Mouse (Mus musculus): Measurements from ENCODE around the gene Cdadc1.

Cdadc1 gene

DNA sequence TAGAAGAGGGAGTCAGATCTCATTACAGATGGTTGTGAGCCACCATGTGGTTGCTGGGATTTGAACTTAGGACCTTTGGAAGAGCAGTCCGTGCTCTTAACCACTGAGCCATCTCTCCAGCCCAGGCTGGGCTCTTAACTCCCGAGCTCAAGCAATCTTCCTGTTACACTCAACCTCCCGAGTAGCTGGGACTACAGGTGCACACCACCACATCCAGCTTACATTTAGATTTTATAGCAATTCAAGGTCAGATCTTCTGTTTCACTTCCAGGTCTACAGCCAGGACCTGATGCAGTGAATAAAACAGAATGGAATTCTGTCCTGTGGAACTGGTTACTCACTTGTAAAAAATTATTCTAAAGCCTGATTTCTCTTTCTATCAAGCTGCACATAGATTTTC, 16.4 kb upstream of the Cdadc1 start:
- in situ Hi-C loops (cut with MboI, MseI), result loop anchor here in 1 of 2 experiments (5.0 kb wide), 1 partner anchor 98 kb away; no protein-coding TSS in a partner anchor

DNA sequence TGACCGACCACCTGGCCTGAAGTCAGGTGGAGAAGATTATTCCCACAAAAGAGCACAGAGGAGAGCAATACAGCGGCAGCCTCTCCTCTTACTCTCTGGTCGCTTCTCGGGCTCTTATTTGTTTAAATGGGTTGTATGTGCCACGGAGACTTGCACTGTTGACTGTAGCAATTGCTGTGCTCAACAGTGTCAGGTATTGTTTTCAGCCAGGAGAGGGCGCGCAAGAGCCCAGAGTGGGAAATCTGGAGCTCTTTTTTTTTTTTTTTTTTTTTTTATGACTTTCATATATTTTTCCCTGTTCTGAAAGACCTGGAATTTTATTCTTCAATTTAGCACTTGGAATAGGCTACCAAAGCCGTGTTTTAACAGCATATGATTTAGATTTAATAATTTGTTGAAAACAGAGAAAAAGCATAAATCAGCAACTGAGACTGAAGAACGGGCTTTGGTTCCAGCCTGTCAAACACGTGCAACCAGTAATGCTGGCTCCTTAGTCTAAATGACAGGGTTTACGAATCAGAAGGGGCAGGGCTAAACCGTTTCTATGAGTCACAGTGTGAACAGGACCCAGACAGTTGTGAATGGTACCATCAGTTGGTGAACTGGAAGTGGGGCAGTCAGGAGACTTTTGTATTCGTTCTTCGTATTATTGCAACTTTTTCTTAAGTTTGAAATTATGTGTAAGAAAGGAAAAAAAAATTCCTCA, 15.3 kb upstream of the Cdadc1 start:
- in situ Hi-C loops (cut with MboI, MseI), result loop anchor here in 1 of 2 experiments (5.0 kb wide), 1 partner anchor 99 kb away; no protein-coding TSS in a partner anchor

DNA sequence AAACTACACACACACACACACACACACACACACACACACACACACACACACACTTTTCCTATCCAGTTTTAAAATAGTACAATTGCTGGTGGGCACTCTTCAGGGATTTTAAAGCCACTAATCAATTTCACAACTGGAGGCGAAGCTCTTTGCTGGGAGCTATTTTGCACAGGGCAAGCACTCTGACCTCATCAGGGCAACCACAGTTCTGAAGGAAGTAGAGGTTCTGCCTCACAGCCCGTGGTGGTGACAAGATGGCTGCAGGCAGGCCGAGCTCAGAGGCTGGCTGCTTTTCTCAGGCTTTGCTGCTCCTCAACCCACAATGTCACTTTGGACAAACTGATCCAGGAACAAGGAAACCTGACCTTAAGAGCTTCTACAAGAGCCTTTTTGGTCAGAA, 9.3 kb upstream of the Cdadc1 start:
- in situ Hi-C loops (cut with MboI, MseI), result loop anchor here (5.0 kb wide), 2 partner anchors 340 to 410 kb away; no protein-coding TSS in a partner anchor

DNA sequence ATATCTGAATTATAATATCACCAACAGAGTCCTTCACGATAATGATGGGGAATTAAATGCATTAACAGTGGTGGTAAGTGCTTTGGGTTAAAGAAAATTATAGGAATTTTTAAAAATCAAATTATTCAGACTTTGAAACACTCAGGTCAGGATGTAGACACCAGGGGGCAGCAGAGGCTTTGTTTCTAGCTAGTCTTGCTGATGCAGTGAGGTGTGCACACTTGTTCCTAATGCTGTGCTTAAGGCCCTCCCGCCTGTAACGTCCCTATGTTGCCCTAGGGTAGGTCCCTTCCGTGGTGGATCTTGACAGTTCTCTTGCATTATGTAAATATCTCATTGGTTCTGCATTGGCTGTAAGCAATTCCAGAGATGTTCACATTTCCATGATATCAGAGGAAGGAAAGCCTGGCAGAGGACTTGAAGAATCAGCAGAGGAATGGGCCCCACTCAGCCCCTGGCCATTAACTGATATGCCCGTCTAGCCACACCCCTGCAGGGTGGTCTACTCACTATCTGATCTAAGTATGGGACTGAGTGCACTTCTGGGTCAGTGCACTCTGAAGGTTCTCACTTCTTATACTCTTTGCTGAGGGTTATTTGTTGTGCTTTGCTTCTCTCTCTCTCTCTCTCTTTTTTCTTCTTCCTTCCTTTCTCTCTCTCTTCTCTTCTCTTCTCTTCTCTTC, 8.1 kb upstream of the Cdadc1 start:
- in situ Hi-C loops (cut with MboI, MseI), result loop anchor here (5.0 kb wide), 2 partner anchors 341 to 411 kb away; no protein-coding TSS in a partner anchor

DNA sequence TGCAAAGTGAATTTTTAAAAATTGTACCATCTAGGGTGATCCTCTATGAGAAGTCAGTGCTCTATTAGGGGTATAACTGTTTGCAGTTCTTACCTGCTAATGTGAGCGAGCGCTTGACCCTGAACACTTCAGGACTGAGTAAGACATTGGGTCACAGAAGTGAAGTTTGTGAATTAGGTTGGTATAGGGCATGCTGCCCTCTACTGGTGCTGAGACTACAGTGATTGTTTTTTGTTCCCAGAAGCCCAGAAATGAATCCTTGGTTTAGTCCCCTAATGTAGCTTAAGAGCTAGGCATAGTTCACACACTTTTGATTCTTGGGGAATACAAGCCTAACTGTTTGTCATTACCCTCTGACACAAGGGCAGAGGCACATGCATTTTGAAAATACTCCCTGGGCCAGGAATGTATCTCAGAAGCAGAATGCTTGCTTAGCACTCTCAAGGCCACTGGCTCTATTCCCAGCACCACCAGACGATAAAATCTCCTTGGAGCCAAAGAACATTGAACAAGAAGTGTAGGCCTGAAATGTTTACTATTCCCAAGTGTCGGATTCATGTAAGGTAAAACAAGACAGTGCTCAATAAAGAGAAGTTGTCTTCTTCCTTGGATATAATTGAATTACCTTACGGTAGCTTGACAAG, 6.4 kb upstream of the Cdadc1 start:
- in situ Hi-C loops (cut with MboI, MseI), result no loop called here

DNA sequence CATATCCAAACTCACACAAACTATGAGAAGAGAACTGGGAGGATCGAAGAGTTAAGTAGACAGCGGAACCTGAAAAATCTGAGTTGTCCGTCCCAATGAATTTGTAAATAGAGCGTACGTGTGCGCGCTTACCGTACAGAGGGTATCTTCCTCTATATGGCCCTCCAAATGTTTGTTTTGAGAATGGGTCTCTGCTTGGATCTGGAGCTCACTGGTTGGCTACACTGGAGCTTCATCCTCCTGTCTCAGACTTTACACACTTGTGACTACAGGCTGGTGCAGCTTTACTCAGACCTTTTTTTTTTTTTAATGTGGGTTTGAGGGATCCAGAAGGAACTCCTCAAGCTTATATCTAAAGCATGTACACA, 485 bp upstream of the Cdadc1 start:
- in situ Hi-C loops (cut with MboI, MseI), result loop anchor here in 1 of 2 experiments (5.0 kb wide), 1 partner anchor 664 kb away; no protein-coding TSS in a partner anchor

DNA sequence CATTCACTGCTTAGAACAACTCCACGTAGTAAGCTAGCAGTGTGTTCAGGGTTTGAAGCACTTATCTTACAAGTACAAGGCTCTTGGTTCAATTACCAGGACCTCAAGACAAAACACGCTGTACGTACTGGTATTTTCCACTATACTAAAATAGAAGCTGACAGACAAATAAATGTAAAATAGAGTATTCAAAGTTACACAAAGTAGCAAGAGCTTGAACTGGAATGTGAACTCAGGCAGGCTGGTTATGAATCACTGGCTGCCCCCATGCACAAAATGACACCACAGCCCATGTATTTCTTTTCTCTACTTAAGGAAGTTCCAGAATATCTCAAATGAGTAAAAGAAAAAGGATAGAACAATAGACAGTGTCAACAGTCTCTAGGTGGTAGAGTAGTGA, 2.8 kb downstream of the Cdadc1 start:
- in situ Hi-C loops (cut with MboI, MseI), result loop anchor here in 1 of 2 experiments (5.0 kb wide), 1 partner anchor 667 kb away; no protein-coding TSS in a partner anchor

DNA sequence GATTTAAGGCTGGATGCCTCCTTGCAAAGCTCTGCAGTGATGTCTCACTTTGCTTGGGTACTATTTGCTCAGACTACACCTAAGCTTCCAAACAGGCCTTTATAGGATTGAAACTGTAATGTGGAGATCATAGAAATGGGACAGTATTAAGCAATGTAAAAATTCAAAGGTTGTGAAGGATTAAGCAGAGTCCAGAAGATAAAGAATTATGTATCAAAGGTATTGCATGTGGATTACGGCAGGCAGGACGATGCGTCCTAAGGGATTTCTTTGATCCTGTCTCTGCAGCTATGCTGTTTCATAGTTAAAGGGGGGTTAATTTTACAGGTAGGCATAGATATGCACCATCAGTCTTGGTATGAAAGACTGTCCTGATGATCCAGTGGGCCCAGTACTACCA, 5.2 kb downstream of the Cdadc1 start:
- in situ Hi-C loops (cut with MboI, MseI), result no loop called here

DNA sequence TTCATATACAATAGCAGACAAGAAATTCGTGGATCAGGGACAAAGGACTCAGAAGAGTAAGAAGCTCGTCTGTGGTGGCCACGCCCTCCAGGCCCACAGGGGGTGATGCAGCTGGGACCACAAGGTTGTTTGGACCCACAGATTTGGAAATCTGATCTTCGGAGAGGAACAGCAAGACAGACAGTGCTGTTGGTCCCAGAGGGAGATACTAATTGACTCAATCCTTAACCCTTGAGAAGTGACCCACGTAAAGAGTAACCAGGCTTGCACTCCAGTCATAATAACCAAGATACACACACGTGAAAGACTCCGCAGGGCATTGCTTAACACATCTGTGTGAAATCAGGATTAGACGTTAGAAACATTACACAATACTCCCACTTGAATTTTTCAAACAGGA, 5.9 kb downstream of the Cdadc1 start:
- in situ Hi-C loops (cut with MboI, MseI), result no loop called here

DNA sequence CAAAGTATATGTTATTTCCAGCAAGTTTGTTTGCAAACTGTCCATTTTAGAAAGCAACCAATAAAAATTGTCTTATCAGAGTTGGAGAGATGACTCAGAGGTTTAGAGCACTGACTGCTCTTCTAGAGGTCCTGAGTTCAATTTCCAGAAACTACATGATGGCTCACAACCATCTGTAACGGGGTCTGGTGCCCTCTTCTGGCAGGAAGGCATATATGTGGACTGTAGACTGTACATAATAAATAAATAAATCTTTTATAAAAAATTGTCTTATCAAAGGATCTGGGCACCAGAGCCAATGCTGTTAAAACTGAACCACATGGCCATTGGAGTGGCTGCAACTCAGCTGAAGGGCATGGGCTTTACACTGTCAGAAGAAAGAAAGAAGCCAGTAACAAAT, 7.1 kb downstream of the Cdadc1 start:
- in situ Hi-C loops (cut with MboI, MseI), result no loop called here

DNA sequence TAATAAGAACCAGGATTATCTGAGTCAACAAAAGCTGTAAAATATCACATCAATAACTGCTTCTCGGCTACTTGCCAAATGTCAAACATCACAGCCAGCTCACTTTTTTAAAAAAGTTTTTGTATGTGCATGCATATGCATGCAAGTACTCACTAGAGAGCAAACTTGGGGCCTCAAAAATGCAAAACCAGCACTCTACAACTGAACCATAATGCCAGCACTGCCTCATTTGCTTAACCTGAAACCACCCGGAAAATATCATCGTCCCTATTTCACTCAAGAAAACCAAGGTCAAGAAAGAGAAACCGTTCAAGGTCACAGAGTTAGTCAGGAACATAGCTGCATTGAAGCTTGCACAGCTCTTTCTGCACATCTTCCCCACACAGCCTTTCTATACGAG, 21.4 kb downstream of the Cdadc1 start:
- in situ Hi-C loops (cut with MboI, MseI), result no loop called here

DNA sequence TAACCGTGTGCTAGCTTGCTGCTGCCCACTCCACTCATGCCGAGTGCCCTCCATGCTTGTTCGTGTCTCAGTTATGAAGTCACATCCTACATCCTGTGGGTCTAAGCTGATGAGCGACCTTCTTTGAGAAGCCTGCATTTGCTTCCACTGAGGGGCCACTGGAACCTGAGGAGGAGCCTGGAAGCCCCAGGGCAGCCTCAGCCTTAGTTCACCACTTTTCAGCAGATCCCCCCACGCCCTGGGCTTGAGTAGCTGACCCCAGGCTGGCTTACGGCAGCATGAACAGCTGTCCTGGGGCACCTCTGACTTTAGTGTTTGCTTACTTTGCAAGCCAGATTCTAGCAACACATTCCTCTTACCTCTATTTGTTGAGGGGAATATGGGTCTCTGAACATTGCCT, 31.0 kb downstream of the Cdadc1 start:
- in situ Hi-C loops (cut with MboI, MseI), result no loop called here

DNA sequence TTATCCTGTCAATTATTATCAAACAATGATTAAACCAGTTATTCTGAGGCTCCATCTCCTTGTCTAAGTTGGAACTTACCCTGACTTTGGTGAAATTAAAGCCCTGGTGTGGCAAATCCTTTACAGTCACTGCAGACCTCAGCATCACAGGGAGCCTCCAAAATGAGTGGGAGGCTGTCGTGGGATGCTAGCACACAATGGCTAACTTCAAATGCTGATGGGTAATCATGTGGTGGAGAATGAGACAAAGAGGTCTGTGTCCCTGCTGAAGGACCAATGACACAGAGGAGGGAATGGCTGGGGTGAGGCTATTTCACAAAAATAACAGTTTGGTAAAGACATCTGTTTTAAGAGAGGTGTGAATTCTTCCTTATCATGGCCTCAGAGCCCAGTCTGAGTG, 39.9 kb downstream of the Cdadc1 start:
- in situ Hi-C loops (cut with MboI, MseI), result loop anchor here (5.0 kb wide), 1 partner anchor 226 kb away; no protein-coding TSS in a partner anchor

DNA sequence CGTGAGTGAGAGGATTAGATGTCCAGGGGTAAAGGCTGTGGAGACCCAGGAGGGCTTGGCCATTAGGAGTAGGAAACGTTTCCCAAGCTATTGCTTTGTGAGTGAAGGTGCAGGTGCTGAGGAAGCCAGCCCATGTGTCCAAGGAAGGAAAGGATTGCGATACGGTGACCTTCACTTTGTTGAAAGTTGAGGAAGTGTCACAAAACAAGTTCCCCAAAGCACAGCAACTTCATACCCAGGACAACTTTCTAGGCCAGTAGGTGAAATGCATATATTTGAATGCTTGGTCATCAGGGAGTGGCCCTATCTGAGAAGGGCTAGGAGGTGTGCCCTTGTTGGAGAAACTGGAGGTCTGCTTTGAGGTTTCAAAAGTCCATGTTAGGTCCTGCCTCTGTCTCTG, 40.7 kb downstream of the Cdadc1 start:
- in situ Hi-C loops (cut with MboI, MseI), result loop anchor here (5.0 kb wide), 1 partner anchor 225 kb away; no protein-coding TSS in a partner anchor

DNA sequence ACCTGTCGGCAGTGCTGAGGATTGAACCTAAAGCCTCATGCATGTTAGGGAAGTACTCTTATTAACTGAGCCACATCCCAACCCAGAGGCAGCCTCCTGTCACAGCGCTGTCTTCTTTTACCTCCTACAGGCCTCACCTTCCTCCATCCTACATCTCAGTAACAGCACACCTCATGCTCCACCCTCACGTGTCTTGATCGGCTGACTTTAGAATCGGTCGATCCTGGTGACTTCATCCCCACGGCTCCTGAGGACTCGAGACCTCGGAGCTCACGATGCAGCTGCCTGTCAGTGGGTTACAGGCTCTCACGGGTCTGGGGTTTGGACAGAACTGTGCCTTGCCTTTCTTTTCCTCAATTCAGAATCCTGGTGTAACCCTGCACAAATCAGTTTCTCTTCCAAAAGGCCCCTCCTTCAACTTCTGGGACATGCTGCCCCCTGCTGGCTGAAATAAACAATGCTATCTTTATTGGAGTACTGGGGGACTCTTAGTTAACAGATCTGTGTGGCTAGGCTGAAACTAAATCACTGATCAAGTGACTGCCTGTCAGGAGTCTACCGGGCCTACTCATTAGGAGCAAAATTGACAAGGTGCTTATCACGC, 41.7 kb downstream of the Cdadc1 start:
- in situ Hi-C loops (cut with MboI, MseI), result loop anchor here (5.0 kb wide), 1 partner anchor 224 kb away; no protein-coding TSS in a partner anchor

DNA sequence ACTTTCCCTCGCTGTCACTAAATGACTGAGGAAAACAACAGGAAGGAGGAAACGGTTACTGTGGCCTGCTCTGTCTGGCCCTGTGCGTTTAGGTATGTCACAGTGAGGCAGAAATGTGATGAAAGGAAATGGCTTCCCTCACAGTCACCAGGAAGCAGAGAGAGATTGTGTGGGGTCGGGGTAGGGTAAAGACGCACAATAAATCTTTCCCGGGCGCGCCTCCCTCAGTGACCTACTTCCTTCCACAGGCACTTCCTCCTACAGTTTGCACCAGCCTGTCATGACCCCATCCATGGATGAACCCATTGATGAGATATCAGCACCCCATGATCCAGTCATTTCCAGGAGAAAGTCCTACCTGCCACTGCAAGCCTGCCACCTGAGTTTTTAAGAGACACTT, 42.7 kb downstream of the Cdadc1 start:
- in situ Hi-C loops (cut with MboI, MseI), result loop anchor here (5.0 kb wide), 1 partner anchor 223 kb away; no protein-coding TSS in a partner anchor

DNA sequence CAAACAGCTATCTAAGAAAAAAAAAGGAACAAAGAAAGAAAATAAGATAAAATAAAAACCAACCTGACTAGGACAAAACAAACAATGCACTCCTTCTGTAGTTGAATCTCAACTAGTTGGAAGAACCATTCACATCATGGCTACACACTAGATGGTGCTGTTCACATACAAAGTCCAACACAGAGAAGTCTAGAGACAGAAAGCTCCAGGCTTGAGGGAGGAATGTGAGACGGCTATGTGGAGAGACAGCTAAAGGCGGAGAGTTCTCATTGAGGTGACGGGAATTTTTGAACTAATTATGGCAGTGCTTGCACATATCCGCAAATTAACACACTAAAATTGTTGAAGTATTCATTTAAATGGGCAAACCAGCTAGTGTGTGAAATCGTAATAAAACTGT, 43.7 kb downstream of the Cdadc1 start:
- in situ Hi-C loops (cut with MboI, MseI), result loop anchor here in 1 of 2 experiments (5.0 kb wide), 1 partner anchor 162 kb away; no protein-coding TSS in a partner anchor

DNA sequence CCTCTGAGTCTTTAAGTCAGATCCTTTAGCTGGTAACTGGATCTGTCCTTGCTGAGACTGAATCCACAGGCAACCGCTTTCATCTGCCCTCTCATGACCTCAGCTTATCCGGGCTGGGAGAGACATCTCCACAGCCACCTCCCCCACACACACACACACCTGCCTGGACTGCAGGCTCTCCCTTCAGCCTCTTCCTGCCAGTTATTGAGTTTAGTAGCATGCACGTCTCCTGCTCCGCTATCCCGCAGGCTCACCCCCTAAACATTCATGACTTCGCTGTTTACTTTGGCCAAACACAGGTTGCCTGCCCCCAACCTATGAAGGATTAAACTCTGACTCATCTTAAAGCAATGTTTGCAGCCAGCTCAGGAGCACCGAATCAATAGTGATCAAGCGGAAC, 45.8 kb downstream of the Cdadc1 start:
- in situ Hi-C loops (cut with MboI, MseI), result loop anchor here in 1 of 2 experiments (5.0 kb wide), 1 partner anchor 160 kb away; no protein-coding TSS in a partner anchor

DNA sequence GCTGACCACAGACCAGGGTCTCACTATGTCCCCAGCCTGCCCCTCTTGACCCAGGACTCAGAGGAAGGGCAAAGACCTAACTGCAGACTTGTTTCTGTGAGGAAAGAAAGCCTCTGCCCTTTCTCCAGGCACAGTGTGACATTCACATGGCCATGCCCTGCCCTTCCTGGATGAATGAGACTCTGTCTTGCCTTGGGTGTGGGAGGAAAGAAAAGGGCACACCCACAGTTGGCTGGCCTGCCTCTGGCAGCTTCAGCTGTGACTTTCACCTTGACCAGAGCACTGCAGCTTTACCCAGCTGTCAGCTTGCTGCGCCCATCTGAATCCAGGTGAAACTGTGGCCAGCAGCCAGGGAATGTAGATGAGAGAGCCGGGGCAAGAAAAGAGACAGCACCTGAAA, 46.9 kb downstream of the Cdadc1 start:
- in situ Hi-C loops (cut with MboI, MseI), result loop anchor here in 1 of 2 experiments (5.0 kb wide), 1 partner anchor 159 kb away; no protein-coding TSS in a partner anchor

DNA sequence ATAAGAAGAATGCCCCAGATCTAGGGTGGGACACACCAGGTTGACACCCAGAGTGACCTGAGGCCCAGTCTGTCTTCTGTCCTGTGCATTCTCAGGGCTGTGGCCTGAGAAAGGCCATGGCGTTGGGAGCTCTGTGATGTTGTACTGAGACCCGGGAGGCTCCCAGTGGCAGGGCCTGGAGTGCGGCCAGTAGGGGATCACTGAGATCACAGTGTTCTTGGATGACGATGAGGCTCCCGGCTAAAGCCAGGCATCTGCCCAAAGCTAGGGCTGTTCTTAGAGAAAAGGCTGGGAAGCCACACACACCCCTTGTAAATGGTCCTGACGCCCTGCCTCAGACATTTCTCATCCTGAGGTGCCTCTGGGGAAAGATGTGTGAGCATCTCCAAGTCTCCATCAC, 48.7 kb downstream of the Cdadc1 start:
- in situ Hi-C loops (cut with MboI, MseI), result no loop called here

DNA sequence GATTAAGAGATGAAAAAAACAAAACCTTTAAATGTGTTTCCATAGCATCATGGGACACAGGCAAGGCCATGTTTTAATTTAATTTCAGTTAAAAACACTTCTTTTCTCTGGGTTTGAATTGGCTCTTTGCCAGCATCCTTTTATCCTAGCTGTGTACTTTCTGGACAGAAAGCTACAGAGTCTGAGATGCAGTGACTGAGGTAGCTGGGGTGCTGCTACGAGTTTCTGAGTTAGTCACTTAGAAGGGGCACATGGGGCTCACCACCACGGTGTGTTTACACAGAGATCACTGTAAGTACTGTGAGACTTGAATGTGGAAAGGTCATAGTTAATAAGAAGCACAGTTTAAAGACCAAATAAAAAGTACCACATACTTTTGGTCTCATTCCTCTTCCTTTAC, 49.2 kb downstream of the Cdadc1 start:
- in situ Hi-C loops (cut with MboI, MseI), result no loop called here
